Mouse (Mus musculus): ENCODE measurements around the gene Hectd4. TPM values are rescaled to one million over a fixed set of nuclear protein-coding genes. Genes with fewer than 3 reads are reported as not detected.

Hectd4 gene
- polyA plus RNA-seq, 1 experiment = 28.8 TPM

- WGBS = under 1% methylated on average over 42 of the region's 47 CpGs
These were observed 164.9 kb downstream of the Hectd4 start for GRCm38 (mm10) chr5:121384757-121385460.

GRCm38 (mm10) chr5:121385461-121386119, 165.6 kb downstream of the Hectd4 start, which contains the start of gene Trafd1:
Gene Trafd1, minus strand, starts transcription at chr5:121385632.
- Histone ChIP-seq H3K4me3 (ENCODE audit: low read depth, low read length) (peak within 1 kb of the TSS; percentile 71), H3K4me1 (ENCODE audit: control insufficient read depth, insufficient read depth, insufficient read length, low read length) (peaks cover 6% of the 10 kb centered on the region; the same call in 1 of the 2 replicates), H3K36me3 (ENCODE audit: control insufficient read depth, insufficient read depth, low read length) (peaks cover 20% of the 10 kb centered on the region), H3K27ac (ENCODE audit: insufficient read depth, low read depth, low read length) (peak within 1 kb of the TSS; percentile 98), H3K27me3 (ENCODE audit: control insufficient read depth, insufficient read depth, low read length) (no peaks in the 10 kb centered on the region)
- WGBS = under 1% methylated on average over 37 of the region's 45 CpGs
- TF ChIP-seq CTCF (IDR thresholded peaks at IDR 0.05; ENCODE audit: extremely low read depth, insufficient read length, insufficient replicate concordance, low read depth, low read length) = no peak
- TF ChIP-seq POLR2A (IDR thresholded peaks at IDR 0.05; ENCODE audit: low read depth, low read length) = 0 out of 2 replicates have a peak, but pooled peaks have one; percentile 15

More at GRCm38 (mm10) chr5:121384757-121385460, 164.9 kb downstream of the Hectd4 start:
- Histone ChIP-seq H3K4me3 (ENCODE audit: low read depth, low read length) (peak overlapping the region; percentile 71), H3K27me3 (ENCODE audit: control insufficient read depth, insufficient read depth, low read length) (no peaks in the 10 kb centered on the region), H3K4me1 (ENCODE audit: control insufficient read depth, insufficient read depth, insufficient read length, low read length) (peaks cover 6% of the 10 kb centered on the region; the same call in 1 of the 2 replicates), H3K36me3 (ENCODE audit: control insufficient read depth, insufficient read depth, low read length) (peaks cover 25% of the 10 kb centered on the region), H3K27ac (ENCODE audit: insufficient read depth, low read depth, low read length) (peak overlapping the region; percentile 98)
- no peak for TF ChIP-seq CTCF (IDR thresholded peaks at IDR 0.05; ENCODE audit: extremely low read depth, insufficient read length, insufficient replicate concordance, low read depth, low read length)
- 0 out of 2 replicates have a peak, but pooled peaks have one; percentile 45 for TF ChIP-seq POLR2A (IDR thresholded peaks at IDR 0.05; ENCODE audit: low read depth, low read length)

GRCm38 (mm10) chr5:121386120-121386909, 166.3 kb downstream of the Hectd4 start:
- Histone ChIP-seq H3K36me3 (ENCODE audit: control insufficient read depth, insufficient read depth, low read length) (peaks cover 15% of the 10 kb centered on the region), H3K27ac (ENCODE audit: insufficient read depth, low read depth, low read length) (peak overlapping the region; percentile 11), H3K27me3 (ENCODE audit: control insufficient read depth, insufficient read depth, low read length) (no peaks in the 10 kb centered on the region), H3K4me3 (ENCODE audit: low read depth, low read length) (peak overlapping the region; percentile 71; the same call in 1 of the 2 replicates), H3K4me1 (ENCODE audit: control insufficient read depth, insufficient read depth, insufficient read length, low read length) (peaks cover 6% of the 10 kb centered on the region; the same call in 1 of the 2 replicates)
- 37% methylated on average over 22 of the region's 22 CpGs for WGBS
- TF ChIP-seq CTCF (IDR thresholded peaks at IDR 0.05; ENCODE audit: extremely low read depth, insufficient read length, insufficient replicate concordance, low read depth, low read length) = no peak
- TF ChIP-seq POLR2A (IDR thresholded peaks at IDR 0.05; ENCODE audit: low read depth, low read length) = no peak

GRCm38 (mm10) chr5:121387126-121387525, 167.1 kb downstream of the Hectd4 start:
- Histone ChIP-seq H3K27me3 (ENCODE audit: control insufficient read depth, insufficient read depth, low read length) (no peaks in the 10 kb centered on the region), H3K4me3 (ENCODE audit: low read depth, low read length) (no peak overlapping the region), H3K4me1 (ENCODE audit: control insufficient read depth, insufficient read depth, insufficient read length, low read length) (peaks cover 6% of the 10 kb centered on the region; the same call in 1 of the 2 replicates), H3K36me3 (ENCODE audit: control insufficient read depth, insufficient read depth, low read length) (peaks cover 10% of the 10 kb centered on the region), H3K27ac (ENCODE audit: insufficient read depth, low read depth, low read length) (peak overlapping the region; percentile 11)
- TF ChIP-seq CTCF (IDR thresholded peaks at IDR 0.05; ENCODE audit: extremely low read depth, insufficient read length, insufficient replicate concordance, low read depth, low read length) (no peak), POLR2A (IDR thresholded peaks at IDR 0.05; ENCODE audit: low read depth, low read length) (no peak)
- 81% methylated on average over 4 of the region's 4 CpGs for WGBS

GRCm38 (mm10) chr5:121389106-121389505, 169.1 kb downstream of the Hectd4 start:
- TF ChIP-seq CTCF (IDR thresholded peaks at IDR 0.05; ENCODE audit: extremely low read depth, insufficient read length, insufficient replicate concordance, low read depth, low read length) (no peak), POLR2A (IDR thresholded peaks at IDR 0.05; ENCODE audit: low read depth, low read length) (no peak)
- peak overlapping the region; percentile 18; the same call in 1 of the 2 replicates for H3K27ac ChIP-seq (ENCODE audit: insufficient read depth, low read depth, low read length)

GRCm38 (mm10) chr5:121389691-121390090, 169.7 kb downstream of the Hectd4 start:
- H3K27ac ChIP-seq (ENCODE audit: insufficient read depth, low read depth, low read length) = peak overlapping the region; percentile 18; the same call in 1 of the 2 replicates
- H3K36me3 ChIP-seq (ENCODE audit: control insufficient read depth, insufficient read depth, low read length) = no peaks in the 10 kb centered on the region
- H3K4me1 ChIP-seq (ENCODE audit: control insufficient read depth, insufficient read depth, insufficient read length, low read length) = no peaks in the 10 kb centered on the region
- H3K4me3 ChIP-seq (ENCODE audit: low read depth, low read length) = no peak overlapping the region
- TF ChIP-seq POLR2A (IDR thresholded peaks at IDR 0.05; ENCODE audit: low read depth, low read length) = no peak
- no peak for TF ChIP-seq CTCF (IDR thresholded peaks at IDR 0.05; ENCODE audit: extremely low read depth, insufficient read length, insufficient replicate concordance, low read depth, low read length)
- no peaks in the 10 kb centered on the region for H3K27me3 ChIP-seq (ENCODE audit: control insufficient read depth, insufficient read depth, low read length)

More at GRCm38 (mm10) chr5:121389106-121389505, 169.1 kb downstream of the Hectd4 start:
- Histone ChIP-seq H3K36me3 (ENCODE audit: control insufficient read depth, insufficient read depth, low read length) (no peaks in the 10 kb centered on the region), H3K4me3 (ENCODE audit: low read depth, low read length) (no peak overlapping the region), H3K27me3 (ENCODE audit: control insufficient read depth, insufficient read depth, low read length) (no peaks in the 10 kb centered on the region), H3K4me1 (ENCODE audit: control insufficient read depth, insufficient read depth, insufficient read length, low read length) (no peaks in the 10 kb centered on the region)
- 71% methylated on average over 7 of the region's 7 CpGs for WGBS

All from small intestine, adult 2 months (tissue).